Mouse (Mus musculus): ENCODE measurements around the gene Trpm5.

DNA sequence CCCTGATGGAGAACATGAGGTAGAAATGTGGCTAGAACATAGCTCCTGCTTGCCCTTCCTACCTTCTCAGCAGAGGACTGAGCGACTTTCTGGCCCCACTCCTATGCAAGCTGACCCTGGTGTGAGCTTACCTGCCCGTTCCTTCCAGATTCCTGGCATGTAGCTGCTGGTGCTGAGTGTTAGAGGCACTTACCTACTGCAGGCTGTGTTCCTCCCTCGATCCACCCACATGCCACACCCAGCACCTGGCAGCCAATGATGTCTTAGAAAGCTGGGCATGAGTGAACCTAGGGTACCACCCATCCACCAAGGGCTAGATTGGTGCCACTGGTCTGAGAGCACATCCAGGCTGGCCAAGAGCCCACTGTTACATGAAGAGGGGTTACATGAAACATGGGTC, 595 bp downstream of the Trpm5 start:
- no peak for TF ChIP-seq CTCF (IDR thresholded peaks at IDR 0.05 in 2 of 3, conservative IDR thresholded peaks at IDR 0.05 in 1 of 3; ENCODE audit: control insufficient read depth in 1 of 3, insufficient read depth in 1 of 3, low read depth in 2 of 3, low read length in 3 of 3, poor library complexity in 1 of 3, severe bottlenecking in 1 of 3)
- no peak for TF ChIP-seq USF1 (IDR thresholded peaks at IDR 0.05; ENCODE audit: low read depth, low read length)
- no peak for TF ChIP-seq POLR2AphosphoS2 (IDR thresholded peaks at IDR 0.05; ENCODE audit: low read length)
- TF ChIP-seq MAZ (IDR thresholded peaks at IDR 0.05; ENCODE audit: low read depth, low read length): no peak
- no peak for TF ChIP-seq ELF1 (IDR thresholded peaks at IDR 0.05; ENCODE audit: low read depth, low read length)
- no peak for TF ChIP-seq RAD21 (IDR thresholded peaks at IDR 0.05; ENCODE audit: low read depth, low read length)
- TF ChIP-seq CHD2 (IDR thresholded peaks at IDR 0.05; ENCODE audit: low read length): no peak

All from MEL (cell line).